Comparison of ENCODE assay signal across 16 mouse cellular contexts in the genomic region with DNA sequence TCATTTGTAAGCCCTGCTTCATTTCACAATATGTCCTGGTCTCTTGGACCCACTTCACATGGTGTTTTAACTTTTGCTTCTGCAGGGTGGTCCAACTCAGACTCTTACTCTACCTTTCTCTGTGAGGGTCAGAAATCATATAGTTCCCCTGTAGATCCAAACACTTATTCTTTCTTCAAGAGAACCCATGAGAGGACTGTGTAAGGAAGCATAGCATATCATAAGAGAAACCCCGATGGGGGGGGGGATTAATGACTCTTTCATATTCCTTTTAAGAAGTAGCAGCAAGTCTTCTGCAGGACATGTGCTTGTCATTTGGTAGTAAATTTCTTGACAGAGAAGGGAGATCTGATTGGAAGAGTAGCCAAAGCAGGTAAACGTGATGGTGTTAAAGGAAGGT.
DNase-seq lines count a peak whose midpoint lies in the region; ATAC-seq lines count a peak whose summit lies in the region.
"Had no signal": no experiment of that assay in that cellular context is flagged by ENCODE, and none has a peak within 500 bp of the region (broad histone marks: within the 10 kb centered on the region; RNA-seq: fewer than 3 reads in every experiment).

No protein-coding gene starts in this region.

- H3K36me3 ChIP-seq in forebrain, embryonic 12.5 days (replicated peaks): no peaks in the 10 kb centered on the region
- H3K36me3 ChIP-seq in forebrain, embryonic 10.5 days (replicated peaks): no peaks in the 10 kb centered on the region
- H3K36me3 ChIP-seq in midbrain, embryonic 12.5 days: no peaks in the 10 kb centered on the region
- H3K36me3 ChIP-seq in midbrain, embryonic 11.5 days (ENCODE audit: control insufficient read depth, insufficient read depth, low read length): no peaks in the 10 kb centered on the region
- H3K36me3 ChIP-seq in hindbrain, embryonic 16.5 days (ENCODE audit: control insufficient read depth, insufficient read depth, low read length): no peaks in the 10 kb centered on the region
- H3K36me3 ChIP-seq in neural tube, embryonic 13.5 days: no peaks in the 10 kb centered on the region
- H3K36me3 ChIP-seq: embryonic facial prominence, embryonic 15.5 days; limb, embryonic 10.5 days had no signal

- H3K27me3 ChIP-seq in forebrain, embryonic 12.5 days: no peaks in the 10 kb centered on the region
- no peaks in the 10 kb centered on the region for H3K27me3 ChIP-seq in forebrain, embryonic 10.5 days (ENCODE audit: poor library complexity, severe bottlenecking)
- H3K27me3 ChIP-seq in midbrain, embryonic 12.5 days: no peaks in the 10 kb centered on the region
- no peaks in the 10 kb centered on the region for H3K27me3 ChIP-seq in midbrain, embryonic 11.5 days (ENCODE audit: control insufficient read depth, insufficient read depth, low read length)
- no peaks in the 10 kb centered on the region for H3K27me3 ChIP-seq in hindbrain, embryonic 16.5 days (replicated peaks; ENCODE audit: control insufficient read depth, insufficient read depth, low read length)
- H3K27me3 ChIP-seq in neural tube, embryonic 13.5 days: no peaks in the 10 kb centered on the region
- H3K27me3 ChIP-seq: embryonic facial prominence, embryonic 15.5 days had no signal

- no peaks in the 10 kb centered on the region for H3K4me1 ChIP-seq in forebrain, embryonic 12.5 days
- H3K4me1 ChIP-seq in forebrain, embryonic 10.5 days: no peaks in the 10 kb centered on the region
- no peaks in the 10 kb centered on the region for H3K4me1 ChIP-seq in midbrain, embryonic 12.5 days
- H3K4me1 ChIP-seq in midbrain, embryonic 11.5 days (ENCODE audit: control insufficient read depth, insufficient read depth, low read length): no peaks in the 10 kb centered on the region
- H3K4me1 ChIP-seq in hindbrain, embryonic 16.5 days (ENCODE audit: control insufficient read depth, insufficient read depth, low read depth, low read length): peaks cover 6% of the 10 kb centered on the region
- H3K4me1 ChIP-seq in neural tube, embryonic 13.5 days (replicated peaks): peaks cover 14% of the 10 kb centered on the region
- H3K4me1 ChIP-seq: embryonic facial prominence, embryonic 15.5 days had no signal

- no peak for DNase-seq in forebrain, embryonic 10.5 days (ENCODE audit: extremely low spot score, low spot score)
- DNase-seq in midbrain, embryonic 11.5 days (ENCODE audit: low spot score, missing footprints): no peak
- no peak for DNase-seq in urinary bladder, postnatal 10 days (ENCODE audit: low spot score)
- DNase-seq in ovary, postnatal 36 days (ENCODE audit: low spot score): no peak
- DNase-seq: gastrocnemius, postnatal 36 days; kidney, postnatal 4 days; thymus, postnatal 14 days had no signal

- H3K4me2 ChIP-seq in forebrain, embryonic 12.5 days: no peak overlapping the region
- H3K4me2 ChIP-seq in midbrain, embryonic 12.5 days (replicated peaks): no peak overlapping the region
- H3K4me2 ChIP-seq in midbrain, embryonic 11.5 days: no peak overlapping the region
- H3K4me2 ChIP-seq in hindbrain, embryonic 16.5 days (ENCODE audit: low read length): peak overlapping the region; percentile 51
- H3K4me2 ChIP-seq in neural tube, embryonic 13.5 days: peak overlapping the region; percentile 43
- H3K4me2 ChIP-seq: embryonic facial prominence, embryonic 15.5 days had no signal

- H3K4me3 ChIP-seq in forebrain, embryonic 12.5 days (replicated peaks): no peak overlapping the region
- no peak overlapping the region for H3K4me3 ChIP-seq in forebrain, embryonic 10.5 days
- H3K4me3 ChIP-seq in midbrain, embryonic 12.5 days: no peak overlapping the region
- H3K4me3 ChIP-seq in midbrain, embryonic 11.5 days (ENCODE audit: low read depth, low read length): no peak overlapping the region
- no peak overlapping the region; the same call in 1 of the 2 replicates for H3K4me3 ChIP-seq in hindbrain, embryonic 16.5 days (ENCODE audit: low read length)
- no peak overlapping the region for H3K4me3 ChIP-seq in neural tube, embryonic 13.5 days
- H3K4me3 ChIP-seq: embryonic facial prominence, embryonic 15.5 days; heart, adult 2 months; limb, embryonic 10.5 days had no signal

- ATAC-seq in forebrain, embryonic 12.5 days (ENCODE audit: low FRiP score): no peak
- ATAC-seq in midbrain, embryonic 12.5 days (ENCODE audit: low FRiP score, low read depth): no peak
- no peak for ATAC-seq in midbrain, embryonic 11.5 days (ENCODE audit: low FRiP score)
- peak; percentile 15; the same call in 1 of the 2 replicates for ATAC-seq in hindbrain, embryonic 16.5 days
- peak; percentile 51 for ATAC-seq in neural tube, embryonic 13.5 days (ENCODE audit: low read depth)
- ATAC-seq: inflammation-experienced regulatory T-cells, adult 6 months had no signal

- 67% methylated on average over 2 of the region's 2 CpGs for WGBS in forebrain, embryonic 12.5 days
- 80% methylated on average over 2 of the region's 2 CpGs for WGBS in forebrain, embryonic 10.5 days
- WGBS in midbrain, embryonic 12.5 days: 80% methylated on average over 2 of the region's 2 CpGs
- WGBS in midbrain, embryonic 11.5 days: 84% methylated on average over 2 of the region's 2 CpGs
- WGBS in hindbrain, embryonic 16.5 days: 41% methylated on average over 2 of the region's 2 CpGs
- WGBS in neural tube, embryonic 13.5 days: 62% methylated on average over 2 of the region's 2 CpGs

- H3K9me3 ChIP-seq in forebrain, embryonic 12.5 days: no peaks in the 10 kb centered on the region
- no peaks in the 10 kb centered on the region for H3K9me3 ChIP-seq in forebrain, embryonic 10.5 days
- H3K9me3 ChIP-seq in midbrain, embryonic 12.5 days: no peaks in the 10 kb centered on the region
- H3K9me3 ChIP-seq in midbrain, embryonic 11.5 days (ENCODE audit: control insufficient read depth, low read length): no peaks in the 10 kb centered on the region
- no peaks in the 10 kb centered on the region for H3K9me3 ChIP-seq in hindbrain, embryonic 16.5 days (ENCODE audit: control insufficient read depth, low read length)
- H3K9me3 ChIP-seq in neural tube, embryonic 13.5 days: no peaks in the 10 kb centered on the region
- H3K9me3 ChIP-seq: embryonic facial prominence, embryonic 15.5 days; limb, embryonic 10.5 days had no signal

- no peak overlapping the region for H3K9ac ChIP-seq in forebrain, embryonic 12.5 days
- H3K9ac ChIP-seq in midbrain, embryonic 12.5 days (replicated peaks): no peak overlapping the region
- H3K9ac ChIP-seq in midbrain, embryonic 11.5 days (ENCODE audit: low read length): no peak overlapping the region
- no peak overlapping the region for H3K9ac ChIP-seq in hindbrain, embryonic 16.5 days (ENCODE audit: low read depth, low read length)
- 0 out of 2 replicates have a peak overlapping the region, but pooled peaks have one; percentile 22 for H3K9ac ChIP-seq in neural tube, embryonic 13.5 days
- H3K9ac ChIP-seq: embryonic facial prominence, embryonic 15.5 days had no signal

- H3K27ac ChIP-seq in forebrain, embryonic 12.5 days: peak overlapping the region; percentile 20; the same call in 1 of the 2 replicates
- H3K27ac ChIP-seq in forebrain, embryonic 10.5 days: no peak overlapping the region
- H3K27ac ChIP-seq in midbrain, embryonic 12.5 days (replicated peaks): 0 out of 2 replicates have a peak overlapping the region, but pooled peaks have one; percentile 0
- no peak overlapping the region for H3K27ac ChIP-seq in midbrain, embryonic 11.5 days (ENCODE audit: low read depth, low read length)
- H3K27ac ChIP-seq in hindbrain, embryonic 16.5 days (ENCODE audit: low read depth, low read length): peak overlapping the region; percentile 14; the same call in 1 of the 2 replicates
- H3K27ac ChIP-seq in neural tube, embryonic 13.5 days (replicated peaks): peak overlapping the region; percentile 80
- H3K27ac ChIP-seq: embryonic facial prominence, embryonic 15.5 days; heart, adult 2 months; limb, embryonic 10.5 days; macrophage had no signal

Comparison
In these comparisons a context has a peak if more than half of its experiments do, and no peak if none do; other contexts are left out.
1. H3K27ac ChIP-seq: peak in forebrain, embryonic 12.5 days (single experiment), midbrain, embryonic 12.5 days (single experiment), hindbrain, embryonic 16.5 days (single experiment) and neural tube, embryonic 13.5 days (single experiment); none in forebrain, embryonic 10.5 days (single experiment) and midbrain, embryonic 11.5 days (single experiment).
2. ATAC-seq: peak in hindbrain, embryonic 16.5 days (single experiment) and neural tube, embryonic 13.5 days (single experiment); none in forebrain, embryonic 12.5 days (single experiment), midbrain, embryonic 12.5 days (single experiment) and midbrain, embryonic 11.5 days (single experiment).
3. H3K4me2 ChIP-seq: peak in hindbrain, embryonic 16.5 days (single experiment) and neural tube, embryonic 13.5 days (single experiment); none in forebrain, embryonic 12.5 days (single experiment), midbrain, embryonic 12.5 days (single experiment) and midbrain, embryonic 11.5 days (single experiment).